Mouse (Mus musculus) adrenal gland, postnatal 4 days (tissue): ENCODE measurements around the gene Efcab9. TPM values are rescaled to one million over a fixed set of nuclear protein-coding genes. Genes with fewer than 3 reads are reported as not detected.

Experiments
- DNase-seq, 2 experiments: peaks; one replicate each; pipeline ENCODE4 v3.0.0; 2021 to 2022; ENCODE audit warnings: low spot score in 2 of 2, mixed read lengths in 2 of 2
- total RNA-seq, 2 experiments: library from RNA; stranded (reverse); gene quantifications; 2 replicates each; pipeline ENCODE4 v1.2.3; 2021

Gene Efcab9
- total RNA-seq, 2 experiments from 2014 or later: 0.42 to 1.6 TPM

DNA sequence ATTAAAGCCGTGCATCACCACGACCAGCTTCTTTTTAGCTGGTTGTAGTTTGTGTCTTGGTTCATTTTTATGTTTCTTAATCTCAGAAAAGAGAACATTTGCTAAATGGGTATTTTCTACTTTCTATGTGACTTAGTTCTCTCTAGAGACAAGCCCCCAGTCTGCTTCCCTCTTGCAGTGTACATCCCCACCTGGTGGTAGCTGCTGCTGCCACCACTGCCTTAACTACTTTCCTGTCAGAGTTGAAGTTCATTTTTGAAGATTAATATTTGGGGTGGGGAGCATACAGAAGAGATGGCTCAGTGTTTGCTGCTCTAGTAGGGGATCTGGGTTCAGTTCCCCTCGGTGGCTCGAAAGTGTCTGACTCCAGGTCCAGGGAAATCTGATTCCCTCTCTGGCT lies 31.9 kb downstream of the Efcab9 start:
- no peak for DNase-seq

- DNase-seq: no peak
These were observed 32.9 kb downstream of the Efcab9 start for GRCm38 (mm10) chr11:32498757-32499535.

GRCm38 (mm10) chr11:32495283-32495682 lies 36.6 kb downstream of the Efcab9 start:
- DNase-seq: no peak

- no peak for DNase-seq
These were observed 38.6 kb downstream of the Efcab9 start for GRCm38 (mm10) chr11:32493312-32493711.

DNA sequence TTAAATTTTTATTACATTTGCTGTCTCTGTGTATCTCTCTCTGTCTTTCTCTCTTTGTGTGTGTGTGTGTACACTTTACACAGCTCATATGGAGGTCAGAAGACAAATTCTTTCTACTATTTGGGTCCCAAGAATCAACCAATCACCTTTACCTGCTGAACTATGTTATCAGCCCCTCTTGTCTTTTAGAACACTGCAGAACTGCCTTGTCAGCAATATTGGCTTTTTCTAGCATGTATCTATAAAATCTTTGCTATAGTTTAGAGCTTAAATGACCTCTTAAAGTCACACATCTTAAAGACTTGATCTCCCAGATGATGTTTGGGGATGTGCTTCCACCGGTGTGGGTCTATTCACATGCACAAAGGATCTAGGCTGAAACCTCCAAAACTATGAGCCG lies 40.8 kb downstream of the Efcab9 start:
- DNase-seq: no peak

DNA sequence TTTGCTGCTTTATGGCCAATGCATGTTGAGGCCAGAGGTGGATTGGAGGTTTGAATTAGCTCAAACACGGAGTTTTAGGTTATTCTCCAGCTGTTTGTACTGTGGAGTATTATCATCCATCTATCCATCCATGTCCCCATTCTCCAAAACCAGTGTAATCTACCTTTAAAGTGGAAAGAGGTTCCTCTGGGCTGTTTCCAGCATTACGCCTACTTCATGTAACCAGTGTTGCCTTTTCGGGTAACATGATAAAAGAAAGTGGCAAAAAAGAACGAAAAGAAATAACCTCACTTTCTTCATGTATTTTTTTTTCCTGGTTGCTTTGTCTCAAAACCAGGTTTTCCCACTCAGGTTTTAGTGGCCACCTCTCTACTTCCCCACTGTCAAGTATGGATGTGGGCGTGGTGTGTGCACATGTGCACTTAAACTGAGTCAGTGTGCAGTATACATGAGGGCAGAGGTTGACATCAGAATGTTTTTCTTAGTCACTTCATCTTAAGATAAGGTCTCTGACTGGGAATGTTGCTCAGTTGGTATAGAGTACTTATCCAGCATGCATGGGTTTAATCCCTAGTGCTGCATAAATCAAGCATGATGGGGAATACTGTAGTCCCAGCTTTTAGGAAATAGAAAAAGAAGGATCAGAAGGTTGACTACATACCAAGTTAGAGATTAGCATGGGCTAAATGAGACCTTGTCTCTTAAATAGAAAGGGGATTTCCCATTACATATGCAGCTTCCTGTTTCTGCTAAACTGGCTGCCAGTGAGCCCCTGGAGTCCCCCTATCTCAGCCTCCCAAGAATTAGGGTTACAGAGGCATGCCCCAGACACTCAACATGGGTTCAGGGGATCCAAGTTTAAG lies 42.8 kb downstream of the Efcab9 start:
- no peak for DNase-seq

DNA sequence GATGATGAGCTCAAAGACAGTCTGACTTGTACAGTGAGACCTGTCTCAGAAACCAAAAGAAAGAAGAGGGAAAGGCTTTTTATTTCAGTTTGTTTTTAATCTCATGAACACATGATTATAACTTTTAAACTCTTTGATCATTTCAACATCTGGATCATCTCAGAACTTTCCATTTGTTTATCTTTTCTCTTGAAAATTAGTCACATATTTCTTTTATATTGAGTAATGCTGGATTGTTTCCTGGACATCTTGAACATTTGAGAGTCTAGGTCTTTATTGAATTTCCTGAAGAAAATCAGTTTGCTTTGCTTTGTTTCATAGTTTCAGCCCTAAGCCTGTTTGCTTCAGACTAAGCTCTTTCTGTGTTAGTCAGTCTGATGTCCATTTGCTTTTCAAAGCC lies 43.5 kb downstream of the Efcab9 start:
- no peak for DNase-seq

- no peak for DNase-seq
These were observed 44.4 kb downstream of the Efcab9 start for GRCm38 (mm10) chr11:32487501-32487900.

DNA sequence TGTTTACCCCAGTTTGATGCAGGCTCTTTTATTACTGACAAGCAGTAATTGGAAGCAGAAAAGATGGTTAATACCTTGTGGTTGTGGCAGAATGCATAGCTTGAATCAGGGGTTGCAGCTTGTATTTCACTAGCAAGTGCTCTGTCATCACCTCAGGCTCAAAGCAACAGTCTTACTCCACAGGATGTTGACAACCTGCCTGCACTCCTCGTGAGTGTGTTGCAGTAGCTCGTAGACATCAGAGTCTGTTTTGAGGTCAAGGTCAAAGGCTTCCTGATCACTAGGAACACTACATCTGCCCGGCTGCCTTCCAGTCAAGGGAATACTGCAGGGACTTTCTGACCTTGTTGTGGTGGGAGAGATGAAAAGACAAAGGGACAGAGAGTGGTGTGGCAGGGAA lies 45.3 kb downstream of the Efcab9 start:
- DNase-seq: no peak

DNA sequence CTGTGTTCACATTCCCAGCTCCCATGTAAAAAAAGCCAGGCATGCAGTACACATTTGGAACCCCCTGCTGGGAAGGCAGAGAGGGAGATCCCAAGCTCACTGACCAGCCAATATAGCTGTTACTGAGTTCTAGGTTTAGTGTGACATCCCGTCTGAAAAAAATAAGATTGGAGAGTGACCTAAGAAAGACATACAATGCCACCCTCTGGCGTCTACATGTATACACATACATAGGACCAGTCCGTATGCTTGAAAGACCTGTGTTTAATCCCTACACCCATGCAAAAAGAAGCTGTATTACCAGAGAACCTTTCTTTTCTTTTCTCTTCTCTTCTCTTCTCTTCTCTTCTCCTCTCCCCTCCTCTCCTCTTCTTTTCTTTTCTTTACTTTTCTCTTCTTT lies 46.6 kb downstream of the Efcab9 start:
- no peak for DNase-seq

DNA sequence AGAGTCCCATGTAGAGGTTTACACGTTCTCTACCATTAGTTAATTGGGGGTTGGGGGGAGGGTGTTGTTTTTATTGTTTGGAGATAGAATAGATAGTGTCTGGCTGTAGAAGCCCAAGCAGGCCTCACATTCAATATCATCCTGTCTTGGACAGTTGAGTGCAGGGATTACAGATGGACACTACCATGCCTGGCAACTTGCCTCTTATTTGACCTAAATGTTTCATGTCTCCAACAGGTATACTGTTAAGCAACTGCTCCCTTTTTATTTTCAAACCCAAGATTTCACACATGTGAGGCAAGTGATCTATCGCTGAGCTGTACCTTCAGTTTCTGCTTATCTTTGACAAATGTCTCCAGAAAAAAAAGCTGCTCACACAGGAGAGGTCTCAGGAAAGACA lies 50.4 kb downstream of the Efcab9 start:
- DNase-seq: no peak

DNA sequence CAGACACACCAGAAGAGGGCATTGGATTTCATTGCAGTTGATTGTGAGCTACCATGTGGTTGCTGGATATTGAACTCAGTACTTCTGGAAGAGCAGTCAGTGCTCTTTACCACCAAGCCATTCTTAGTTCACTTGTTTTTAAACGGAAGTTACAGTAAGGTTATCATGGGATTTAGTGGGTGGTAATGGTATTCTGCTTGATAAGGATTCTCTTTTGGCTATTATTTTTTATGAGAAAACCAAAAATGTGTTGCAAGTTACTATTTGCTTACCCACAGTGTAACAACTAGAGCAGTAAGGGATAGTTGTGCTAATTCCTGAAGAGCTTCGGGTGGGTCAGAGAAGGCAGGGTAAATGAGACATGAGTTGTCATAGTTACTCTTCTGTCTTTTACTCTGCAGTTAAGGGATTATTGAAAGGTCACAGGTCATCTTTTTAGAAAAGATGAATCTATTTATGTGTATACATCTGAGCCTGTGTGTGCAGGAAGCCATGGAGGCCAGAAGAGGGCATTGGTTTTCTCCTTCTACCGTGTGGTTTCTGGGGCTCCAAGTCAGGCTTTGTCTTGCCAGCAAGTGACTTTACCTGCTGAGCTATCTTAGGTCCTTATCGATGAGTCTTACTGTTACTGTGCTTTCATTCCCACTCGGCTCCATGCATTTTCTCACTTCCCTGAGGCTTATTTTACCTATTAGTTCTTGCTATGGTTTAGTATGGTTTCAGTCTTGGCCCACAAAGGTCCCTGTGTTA lies 56.2 kb downstream of the Efcab9 start:
- DNase-seq: no peak

DNA sequence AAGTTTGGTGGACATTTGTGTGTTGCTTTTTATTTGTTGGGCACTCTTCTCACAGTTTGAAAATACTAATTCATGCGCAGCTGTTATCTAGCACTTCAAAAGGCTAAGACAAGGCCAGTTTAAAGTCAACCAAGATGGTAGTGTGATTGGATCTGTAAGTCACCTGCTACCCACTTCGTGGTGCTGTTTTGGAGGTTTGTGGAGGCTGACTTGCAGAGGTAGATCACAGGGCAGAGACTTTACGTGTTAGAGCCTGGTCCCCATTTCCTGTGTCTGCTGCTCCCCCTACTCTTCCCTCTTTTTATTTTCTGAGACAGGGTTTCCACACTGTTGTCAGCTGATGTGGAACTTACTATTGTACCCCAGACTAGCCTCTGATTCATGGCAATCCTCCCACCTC lies 57.2 kb downstream of the Efcab9 start:
- DNase-seq: no peak

Other genes starting within 250 kb of the Efcab9 start
- gene Hba-a1, start 248.6 kb downstream of the Efcab9 start, total RNA-seq: 1,000 to 10,000 TPM; 4,498 to 5,274 TPM
- gene Hbq1b, start 245.1 kb downstream of the Efcab9 start, total RNA-seq: 1 to 10 TPM; 3.9 to 5.3 TPM
- gene Hba-a2, start 235.6 kb downstream of the Efcab9 start, total RNA-seq: 1,000 to 10,000 TPM; 3,034 to 3,470 TPM
- 1 to 10 TPM in 1 of 2 experiments, not detected in 1; 1.5 TPM for gene Hbq1a, start 232.0 kb downstream of the Efcab9 start, total RNA-seq
- 10 to 100 TPM; 23.4 to 29.2 TPM for gene Sh3pxd2b, start 184.3 kb downstream of the Efcab9 start, total RNA-seq
- 10 to 100 TPM; 26.1 to 30.9 TPM for gene Ubtd2, start 76.7 kb downstream of the Efcab9 start, total RNA-seq
- gene Stk10, start 1.2 kb upstream of the Efcab9 start, total RNA-seq: 10 to 100 TPM in 1 of 2 experiments, 1 to 10 TPM in 1; 9.0 to 11.5 TPM
- gene Fbxw11, start 110.6 kb upstream of the Efcab9 start, total RNA-seq: 100 to 1,000 TPM; 110 to 111 TPM